Mouse (Mus musculus): ENCODE measurements around the gene Tdo2.

Gene Tdo2

GRCm38 (mm10) chr3:81976102-81976501 lies at the start of gene Tdo2:
TSS of gene Tdo2 (minus strand) at chr3:81976202.
- no peak for DNase-seq

DNA sequence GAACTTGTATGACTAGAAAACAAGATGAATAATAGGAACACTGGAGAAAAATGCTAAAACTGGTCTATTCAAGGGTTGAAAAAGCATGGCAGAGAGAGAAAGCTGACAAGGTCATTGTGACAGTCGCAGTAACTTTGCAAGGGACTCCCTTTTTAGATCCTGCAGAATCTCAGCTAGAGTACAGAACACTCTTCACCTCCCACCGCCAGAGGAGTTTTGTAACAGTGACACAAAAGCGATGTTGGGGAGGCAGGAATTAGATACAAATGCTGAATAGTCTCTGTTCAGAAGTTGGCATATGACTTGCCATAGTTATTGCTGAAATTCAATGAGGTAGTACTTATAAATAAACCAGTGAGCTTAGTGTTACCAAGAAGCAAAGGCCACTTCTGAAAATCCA lies 47.1 kb upstream of the Tdo2 start:
- DNase-seq: no peak

GRCm38 (mm10) chr3:82022421-82022920 lies 46.5 kb upstream of the Tdo2 start:
- no peak for DNase-seq

DNA sequence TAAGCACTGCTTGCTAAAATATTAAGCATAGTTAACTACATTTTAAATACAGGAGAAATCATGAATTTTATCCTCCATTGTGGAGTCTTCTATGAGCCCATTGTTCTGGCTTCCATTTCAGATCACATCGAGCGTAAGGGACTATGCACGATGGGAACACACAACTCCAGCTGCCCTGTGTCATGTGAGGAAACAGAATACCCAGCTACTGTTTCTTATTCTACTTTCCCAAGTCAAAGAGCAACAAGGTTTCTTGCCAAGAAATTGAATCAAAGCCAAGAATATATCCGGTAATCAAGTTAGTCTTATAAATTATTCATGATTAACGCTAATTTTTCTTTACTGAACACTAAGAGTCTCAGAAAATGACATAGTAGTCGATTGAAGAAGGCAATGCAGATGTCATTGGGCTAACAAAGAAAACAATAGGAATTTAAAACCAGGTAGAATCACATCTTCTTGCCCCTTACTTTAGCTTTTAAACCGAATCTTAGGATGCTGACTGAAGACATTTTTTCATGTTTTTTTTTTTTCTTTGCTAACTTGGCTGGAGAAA lies 38.2 kb upstream of the Tdo2 start:
- no peak for DNase-seq

- no peak for DNase-seq
These were observed 31.0 kb upstream of the Tdo2 start for GRCm38 (mm10) chr3:82007002-82007401.

- DNase-seq: peak; percentile 57
These were observed 20.0 kb upstream of the Tdo2 start for GRCm38 (mm10) chr3:81995988-81996387.

DNA sequence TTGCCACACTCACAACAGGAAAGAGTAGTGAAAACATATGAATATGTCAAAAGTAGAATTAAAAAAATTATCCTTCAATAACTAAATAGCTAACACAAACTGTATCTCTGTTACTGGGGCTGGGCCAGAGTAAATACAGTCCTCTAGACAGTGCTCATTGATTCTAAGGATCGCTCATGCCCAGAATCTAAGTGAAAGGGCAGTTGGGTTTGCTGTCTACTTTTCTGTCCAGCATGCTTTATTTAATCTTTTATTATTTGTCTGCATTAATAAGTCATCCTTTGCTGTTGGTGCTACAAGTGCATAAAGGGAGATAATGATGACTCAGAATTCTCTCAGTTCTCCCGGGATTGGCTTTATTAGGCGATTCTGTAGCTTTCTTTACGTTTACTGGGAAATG lies 19.4 kb upstream of the Tdo2 start:
- DNase-seq: no peak

DNA sequence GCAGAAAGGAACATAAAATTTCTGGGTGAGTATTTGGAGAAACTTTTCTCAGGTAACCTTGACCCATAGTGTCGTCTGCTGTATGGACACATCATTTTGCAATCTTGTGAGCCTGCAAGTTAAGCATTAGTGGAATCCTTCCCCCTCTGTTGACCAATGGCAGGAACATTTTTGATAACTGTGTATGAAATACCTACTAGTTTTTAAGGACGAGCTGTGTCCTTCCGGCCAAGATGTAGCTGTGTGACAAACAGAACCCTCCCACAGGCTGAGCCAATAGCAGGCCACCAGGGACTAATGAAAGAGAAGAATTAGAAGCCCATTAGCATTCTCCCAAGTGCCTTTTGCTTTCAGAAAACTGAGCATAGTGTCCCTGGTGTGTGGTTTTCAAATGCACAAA lies 14.5 kb upstream of the Tdo2 start:
- no peak for DNase-seq

GRCm38 (mm10) chr3:81989692-81990141 lies 13.7 kb upstream of the Tdo2 start:
- DNase-seq: no peak

GRCm38 (mm10) chr3:81987628-81988027 lies 11.6 kb upstream of the Tdo2 start:
- DNase-seq: no peak

GRCm38 (mm10) chr3:81986103-81986502 lies 10.1 kb upstream of the Tdo2 start:
- no peak for DNase-seq

GRCm38 (mm10) chr3:81985100-81985499 lies 9.1 kb upstream of the Tdo2 start:
- no peak for DNase-seq

GRCm38 (mm10) chr3:81983120-81983895 lies 7.3 kb upstream of the Tdo2 start:
- no peak for DNase-seq

DNA sequence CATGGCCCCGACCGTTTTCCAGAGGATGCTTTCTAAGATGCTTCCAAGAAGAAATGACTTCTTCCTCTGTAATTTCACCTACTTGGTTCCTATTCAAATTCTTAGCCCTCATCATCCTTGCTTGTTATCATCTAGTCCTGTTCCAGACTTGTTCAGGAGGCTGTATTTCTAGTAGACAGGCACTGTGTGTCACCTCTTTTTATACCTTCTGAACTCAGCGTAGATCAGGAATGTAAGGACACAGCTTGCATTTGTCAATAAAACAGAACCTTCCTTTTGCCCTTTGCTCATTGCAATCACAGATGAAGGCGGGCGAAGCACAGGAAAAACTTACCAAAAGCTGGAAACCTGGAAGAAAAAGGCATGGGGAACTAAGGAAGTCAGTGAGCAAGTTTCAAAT lies 6.0 kb upstream of the Tdo2 start, which contains the start of gene Asic5:
Asic5 (plus strand) TSS at position 301 of the 400 bp plus-strand sequence.
- DNase-seq: no peak

DNA sequence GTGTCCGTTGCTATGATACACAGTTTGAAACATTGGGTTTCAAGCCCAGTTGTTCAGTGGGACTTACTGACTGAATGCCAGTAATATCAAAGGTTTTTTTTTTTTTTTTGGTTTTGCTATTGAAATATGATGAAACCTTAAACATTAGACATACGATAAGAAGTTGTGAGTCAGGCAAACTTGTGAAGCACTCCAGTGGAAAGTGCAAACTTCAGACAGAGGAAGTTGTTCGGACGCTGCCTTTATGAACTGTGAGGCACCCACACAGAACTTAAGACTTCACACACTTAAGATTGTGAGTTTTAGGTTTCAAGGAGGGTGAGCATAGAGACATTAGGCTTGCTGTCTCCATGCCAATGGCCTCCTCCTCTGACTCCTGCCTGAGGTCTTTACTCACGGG lies 5.6 kb upstream of the Tdo2 start:
- no peak for DNase-seq

DNA sequence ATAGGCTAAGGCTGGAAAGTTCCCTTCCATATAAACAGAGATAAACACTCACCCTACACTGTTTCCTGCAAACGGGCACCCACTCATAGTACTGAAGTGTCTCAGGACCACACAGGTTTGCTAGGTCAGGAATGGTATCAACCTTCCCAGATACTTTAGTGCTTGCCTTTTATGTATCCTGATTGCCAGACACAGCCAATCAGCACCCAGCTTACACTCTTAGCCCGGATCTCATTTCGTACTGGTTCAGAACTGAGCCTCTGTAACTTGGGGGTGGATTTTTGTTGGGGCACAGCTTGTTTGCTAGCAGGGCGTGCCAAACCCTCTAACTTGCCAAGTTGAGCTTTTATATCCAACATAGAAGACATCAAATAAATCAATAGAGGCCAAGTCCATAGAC lies 395 bp downstream of the Tdo2 start:
- DNase-seq: peak; percentile 5

DNA sequence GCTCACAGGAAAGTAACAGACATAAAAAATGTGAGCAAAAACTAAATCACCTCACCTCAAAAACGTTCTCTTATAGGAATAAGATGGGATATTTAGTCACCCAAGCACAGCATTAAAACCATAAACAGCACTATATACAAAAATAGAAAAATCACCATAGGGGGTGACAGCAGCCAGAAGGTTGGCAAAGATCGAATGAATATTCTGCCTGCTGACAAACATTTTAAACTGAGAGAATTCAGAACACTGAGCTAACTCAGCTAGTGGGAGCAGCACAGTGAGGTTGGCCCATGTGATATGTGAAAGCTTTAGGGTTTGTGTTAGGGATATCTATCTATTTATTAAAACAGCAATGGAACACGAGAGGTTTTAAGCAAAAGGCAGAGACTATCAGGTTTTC lies 11.4 kb downstream of the Tdo2 start:
- no peak for DNase-seq

GRCm38 (mm10) chr3:81963768-81964167 lies 12.2 kb downstream of the Tdo2 start:
- DNase-seq: no peak

GRCm38 (mm10) chr3:81961336-81961735 lies 14.7 kb downstream of the Tdo2 start:
- DNase-seq: no peak

GRCm38 (mm10) chr3:81957484-81957883 lies 18.5 kb downstream of the Tdo2 start:
- DNase-seq: no peak

DNA sequence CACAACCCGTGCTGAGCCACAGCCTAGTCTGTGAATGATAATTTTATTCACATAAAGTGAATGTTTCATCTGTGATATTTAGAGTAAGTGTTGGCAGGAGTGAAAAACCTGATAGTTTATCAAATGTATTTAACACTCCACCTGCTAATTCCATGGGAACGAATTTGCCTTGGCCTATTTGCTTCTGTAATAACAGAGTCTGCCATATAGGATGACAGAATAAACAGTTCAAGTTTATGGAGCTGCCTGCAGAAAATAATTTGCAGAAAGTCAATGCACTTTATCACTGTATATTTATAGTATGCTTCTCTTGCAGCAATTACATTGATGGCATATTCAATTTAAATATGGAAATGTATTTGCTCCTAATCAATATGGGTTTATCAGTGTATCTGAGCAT lies 24.2 kb downstream of the Tdo2 start:
- no peak for DNase-seq

GRCm38 (mm10) chr3:81949048-81949447 lies 27.0 kb downstream of the Tdo2 start:
- DNase-seq: no peak

GRCm38 (mm10) chr3:81944851-81945393 lies 31.1 kb downstream of the Tdo2 start:
- DNase-seq: no peak

DNA sequence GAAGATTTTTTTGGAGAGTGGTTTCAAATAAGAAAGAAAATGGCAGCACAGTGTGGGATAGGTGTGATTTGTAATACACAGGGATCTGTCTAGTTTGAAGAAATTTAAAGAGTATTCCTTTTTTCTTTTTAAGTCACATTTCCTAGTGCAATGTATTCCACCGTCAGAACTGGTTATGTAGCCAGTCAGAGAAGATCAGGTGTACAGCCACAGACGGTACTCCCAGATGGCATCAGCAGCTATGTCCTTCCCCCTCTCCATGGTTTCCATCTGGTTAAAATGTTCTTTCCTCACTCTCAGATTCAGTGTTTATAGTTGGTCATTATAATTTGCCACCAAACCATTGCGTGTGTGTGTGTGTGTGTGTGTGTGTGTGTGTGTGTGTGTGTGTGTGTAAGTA lies 32.9 kb downstream of the Tdo2 start:
- DNase-seq: no peak
